Mouse (Mus musculus): ENCODE results near the gene Hist1h2bb.

GRCm38 (mm10) chr13:23697491-23698299 lies 48.8 kb upstream of the Hist1h2bb start:
- TF ChIP-seq POLR2A (IDR thresholded peaks at IDR 0.05; ENCODE audit: insufficient read depth, low read length) (no peak), EP300 (IDR thresholded peaks at IDR 0.05; ENCODE audit: insufficient read depth, low read depth, low read length) (no peak), CTCF (IDR thresholded peaks at IDR 0.05; ENCODE audit: low read depth, low read length) (peak; percentile 38)

Measured in ES-Bruce4 (cell line).